7 mouse cellular contexts compared by ENCODE assay signal in genomic region chr9:22085022-22085834, GRCm38 (mm10). TPM values are rescaled to one million over a fixed set of nuclear protein-coding genes. Genes with fewer than 3 reads are reported as not detected.
DNase-seq lines count a peak whose midpoint lies in the region; ATAC-seq lines count a peak whose summit lies in the region.

Gene Ecsit (minus strand): TSS chr9:22085438.

- peak within 1 kb of the TSS; percentile 68 for H3K9ac ChIP-seq in intestine, embryonic 15.5 days

- H3K27ac ChIP-seq in intestine, embryonic 15.5 days, result peak within 1 kb of the TSS; percentile 83
- H3K27ac ChIP-seq in midbrain, embryonic 10.5 days (replicated peaks), result peak within 1 kb of the TSS; percentile 81

- intact Hi-C loops in gastrocnemius, postnatal 36 days (cut with DNase I), result no loop called here
- intact Hi-C loops in left cerebral cortex, postnatal 25 days (cut with DNase I), result loop anchor here (2.0 kb wide), 1 partner anchor 14 kb away; the partner anchor contains the start of genes Gm49318 and Zfp653

- no peaks in the 10 kb centered on the region for H3K9me3 ChIP-seq in intestine, embryonic 15.5 days
- no peaks in the 10 kb centered on the region for H3K9me3 ChIP-seq in midbrain, embryonic 10.5 days (replicated peaks)

- H3K4me2 ChIP-seq in intestine, embryonic 15.5 days (replicated peaks), result peak within 1 kb of the TSS; percentile 75

- peak; percentile 100 for ATAC-seq in intestine, embryonic 15.5 days

- H3K4me1 ChIP-seq in intestine, embryonic 15.5 days (replicated peaks), result peaks cover 8% of the 10 kb centered on the region
- peaks cover 15% of the 10 kb centered on the region for H3K4me1 ChIP-seq in midbrain, embryonic 10.5 days

- DNase-seq in adrenal gland, adult 2 months, result peak; percentile 96
- DNase-seq in embryo, embryonic 11.5 days (ENCODE audit: low read depth, low spot score), result peak; percentile 91
- DNase-seq in gastrocnemius, postnatal 36 days, result peak; percentile 88 to 91
- peak; percentile 96 to 99 for DNase-seq in left cerebral cortex, postnatal 25 days (ENCODE audit: low spot score in 2 of 2)
- peak; percentile 92 for DNase-seq in midbrain, embryonic 10.5 days (ENCODE audit: low spot score)
- DNase-seq in right cerebral cortex, postnatal 4 days, result peak; percentile 83

- peak within 1 kb of the TSS; percentile 71 for H3K4me3 ChIP-seq in intestine, embryonic 15.5 days (replicated peaks)
- peak within 1 kb of the TSS; percentile 76 for H3K4me3 ChIP-seq in midbrain, embryonic 10.5 days

- WGBS in intestine, embryonic 15.5 days, result under 1% methylated on average over 48 of the region's 48 CpGs
- WGBS in midbrain, embryonic 10.5 days, result under 1% methylated on average over 48 of the region's 48 CpGs

- no peaks in the 10 kb centered on the region for H3K27me3 ChIP-seq in intestine, embryonic 15.5 days (replicated peaks)
- H3K27me3 ChIP-seq in midbrain, embryonic 10.5 days (ENCODE audit: low read depth, poor library complexity, severe bottlenecking), result no peaks in the 10 kb centered on the region

- H3K36me3 ChIP-seq in intestine, embryonic 15.5 days, result no peaks in the 10 kb centered on the region
- peaks cover 9% of the 10 kb centered on the region for H3K36me3 ChIP-seq in midbrain, embryonic 10.5 days

RNA-seq across cellular contexts. Expression of gene Ecsit, which starts in this region (rescaled TPM):
- 10 to 100 TPM; 50.9 to 70.8 TPM for total RNA-seq in adrenal gland, adult 2 months (2021)
- 52.6 and 65.2 TPM in 2 replicates for polyA plus RNA-seq in adrenal gland, adult 2 months (2012; rRNA removed)
- 10 to 100 TPM; 82.2 to 86.9 TPM for total RNA-seq in gastrocnemius, postnatal 36 days (2021)
- polyA plus RNA-seq in intestine, embryonic 15.5 days (2015; fragmentation: Nextera tagmentation; extraction: Ambion mirVana), result 44.4 and 50.0 TPM in 2 replicates
- total RNA-seq in left cerebral cortex, postnatal 25 days (2021), result 10 to 100 TPM; 40.5 to 45.2 TPM
- 41.1 and 44.1 TPM in 2 replicates for polyA plus RNA-seq in midbrain, embryonic 10.5 days (2016; fragmentation: Nextera tagmentation; extraction: Ambion mirVana)

Comparison
In these comparisons a context has a peak if more than half of its experiments do, and no peak if none do; other contexts are left out.
1. Peak in every context shown above with its lines: DNase-seq, ATAC-seq, H3K4me3 ChIP-seq and H3K27ac ChIP-seq.